ENCODE assay signal across 12 mouse cellular contexts in genomic region chr5:151174485-151175460, GRCm38 (mm10). TPM values are rescaled to one million over a fixed set of nuclear protein-coding genes. Genes with fewer than 3 reads are reported as not detected.
DNase-seq lines count a peak whose midpoint lies in the region; ATAC-seq and TF ChIP-seq lines count a peak whose summit lies in the region.
"Had no signal": no experiment of that assay in that cellular context is flagged by ENCODE, and none has a peak within 500 bp of the region (broad histone marks: within the 10 kb centered on the region; RNA-seq: fewer than 3 reads in every experiment).

No protein-coding gene starts in this region.

- no peak overlapping the region for H3K4me3 ChIP-seq in heart, embryonic 11.5 days (ENCODE audit: low read depth, low read length)
- no peak overlapping the region for H3K4me3 ChIP-seq in midbrain, postnatal 0 days (ENCODE audit: low read depth, low read length)
- H3K4me3 ChIP-seq in midbrain, embryonic 15.5 days: no peak overlapping the region
- no peak overlapping the region for H3K4me3 ChIP-seq in stomach, postnatal 0 days (ENCODE audit: low read depth, low read length)

- no peak for ATAC-seq in heart, embryonic 11.5 days (replicated peaks; ENCODE audit: insufficient number of reproducible peaks, low FRiP score, low TSS enrichment)
- ATAC-seq in midbrain, postnatal 0 days (ENCODE audit: low FRiP score): no peak
- ATAC-seq in midbrain, embryonic 15.5 days (replicated peaks): no peak
- no peak for ATAC-seq in stomach, postnatal 0 days (ENCODE audit: low FRiP score, low TSS enrichment)

- TF ChIP-seq EP300 in stomach, postnatal 0 days (optimal IDR thresholded peaks at IDR 0.05): no peak

- WGBS in heart, embryonic 11.5 days (ENCODE audit: insufficient replicate concordance): 61% methylated on average over 7 of the region's 7 CpGs
- 62% methylated on average over 7 of the region's 7 CpGs for WGBS in midbrain, postnatal 0 days
- 69% methylated on average over 7 of the region's 7 CpGs for WGBS in midbrain, embryonic 15.5 days
- 51% methylated on average over 7 of the region's 7 CpGs for WGBS in stomach, postnatal 0 days

- no peaks in the 10 kb centered on the region for H3K4me1 ChIP-seq in heart, embryonic 11.5 days (ENCODE audit: control insufficient read depth, insufficient read depth, low read length)
- no peaks in the 10 kb centered on the region for H3K4me1 ChIP-seq in midbrain, postnatal 0 days (ENCODE audit: insufficient read depth, low read length)
- no peaks in the 10 kb centered on the region for H3K4me1 ChIP-seq in midbrain, embryonic 15.5 days
- H3K4me1 ChIP-seq in stomach, postnatal 0 days (replicated peaks; ENCODE audit: control insufficient read depth, insufficient read depth): no peaks in the 10 kb centered on the region; the same call in 1 of the 2 replicates

- no peak for TF ChIP-seq CTCF in midbrain, postnatal 0 days (IDR thresholded peaks at IDR 0.05)
- no peak for TF ChIP-seq CTCF in stomach, postnatal 0 days (IDR thresholded peaks at IDR 0.05; ENCODE audit: low read depth)

- H3K27me3 ChIP-seq in heart, embryonic 11.5 days (ENCODE audit: control insufficient read depth, insufficient read depth, low read length): no peaks in the 10 kb centered on the region
- H3K27me3 ChIP-seq in midbrain, postnatal 0 days (ENCODE audit: insufficient read depth, low read length): no peaks in the 10 kb centered on the region
- no peaks in the 10 kb centered on the region for H3K27me3 ChIP-seq in midbrain, embryonic 15.5 days (replicated peaks)
- no peaks in the 10 kb centered on the region for H3K27me3 ChIP-seq in stomach, postnatal 0 days (ENCODE audit: control insufficient read depth, insufficient read depth, low read length)

- intact Hi-C loops in heart, postnatal 36 days (cut with DNase I): no loop called here

- no peak overlapping the region for H3K4me2 ChIP-seq in heart, embryonic 11.5 days
- H3K4me2 ChIP-seq in midbrain, postnatal 0 days (ENCODE audit: low read depth, low read length, poor library complexity, severe bottlenecking): no peak overlapping the region
- H3K4me2 ChIP-seq in midbrain, embryonic 15.5 days: no peak overlapping the region
- H3K4me2 ChIP-seq in stomach, postnatal 0 days (replicated peaks; ENCODE audit: low read depth): no peak overlapping the region
- H3K4me2 ChIP-seq: midbrain, embryonic 11.5 days had no signal

- H3K9ac ChIP-seq in heart, embryonic 11.5 days (ENCODE audit: low read depth, low read length): no peak overlapping the region
- H3K9ac ChIP-seq in midbrain, postnatal 0 days (replicated peaks; ENCODE audit: low read length, poor library complexity, severe bottlenecking): no peak overlapping the region
- no peak overlapping the region for H3K9ac ChIP-seq in midbrain, embryonic 15.5 days
- H3K9ac ChIP-seq in stomach, postnatal 0 days (ENCODE audit: low read length): no peak overlapping the region; the same call in 1 of the 2 replicates

- no peaks in the 10 kb centered on the region for H3K9me3 ChIP-seq in heart, embryonic 11.5 days (replicated peaks; ENCODE audit: control insufficient read depth, low read length)
- no peaks in the 10 kb centered on the region for H3K9me3 ChIP-seq in midbrain, postnatal 0 days (ENCODE audit: low read length)
- no peaks in the 10 kb centered on the region for H3K9me3 ChIP-seq in midbrain, embryonic 15.5 days
- H3K9me3 ChIP-seq in stomach, postnatal 0 days (ENCODE audit: control insufficient read depth, low read length): no peaks in the 10 kb centered on the region

- H3K36me3 ChIP-seq in heart, embryonic 11.5 days (ENCODE audit: control insufficient read depth, insufficient read depth, low read length): no peaks in the 10 kb centered on the region
- H3K36me3 ChIP-seq in midbrain, postnatal 0 days (ENCODE audit: insufficient read depth, low read length): no peaks in the 10 kb centered on the region
- no peaks in the 10 kb centered on the region for H3K36me3 ChIP-seq in midbrain, embryonic 15.5 days (replicated peaks)
- H3K36me3 ChIP-seq in stomach, postnatal 0 days (ENCODE audit: control insufficient read depth, insufficient read depth, low read length): no peaks in the 10 kb centered on the region

- H3K27ac ChIP-seq in heart, embryonic 11.5 days (ENCODE audit: low read depth, low read length): no peak overlapping the region
- H3K27ac ChIP-seq in midbrain, postnatal 0 days (ENCODE audit: low read depth, low read length): 0 out of 2 replicates have a peak overlapping the region, but pooled peaks have one; percentile 12
- no peak overlapping the region for H3K27ac ChIP-seq in midbrain, embryonic 15.5 days
- H3K27ac ChIP-seq in stomach, postnatal 0 days (replicated peaks): peak overlapping the region; percentile 71

- DNase-seq in heart, adult 11 months: peak; percentile 96
- DNase-seq in midbrain, postnatal 0 days (ENCODE audit: low spot score): no peak
- peak; percentile 41 to 50 for DNase-seq in heart, postnatal 36 days
- DNase-seq in stomach, postnatal 0 days (ENCODE audit: low spot score): no peak
- DNase-seq in natural killer cell, adult 2 months (ENCODE audit: low spot score in 2 of 2): no peak
- no peak for DNase-seq in frontal cortex, postnatal 25 days (ENCODE audit: low spot score in 2 of 2)
- DNase-seq: adrenal gland, postnatal 14 days; B cell, adult 2 months; cerebellum, adult 9-10 months had no signal

RNA-seq across cellular contexts. Expression of gene Stard13, which starts 58.9 kb away (rescaled TPM):
- polyA plus RNA-seq in heart, embryonic 11.5 days (2014; fragmentation: Nextera tagmentation; extraction: Ambion mirVana): 1.4 and 3.0 TPM in 2 replicates
- total RNA-seq in midbrain, postnatal 0 days (2014; rRNA removed): 10.5 and 27.2 TPM in 2 replicates
- 2.1 and 2.4 TPM in 2 replicates for polyA plus RNA-seq in midbrain, postnatal 0 days (2015; fragmentation: Nextera tagmentation; extraction: Ambion mirVana)
- 3.5 and 4.0 TPM in 2 replicates for polyA plus RNA-seq in midbrain, embryonic 15.5 days (2015; fragmentation: Nextera tagmentation; extraction: Ambion mirVana)
- total RNA-seq in heart, postnatal 36 days (2021): 10 to 100 TPM; 24.1 to 25.0 TPM
- 4.9 and 6.1 TPM in 2 replicates for polyA plus RNA-seq in stomach, postnatal 0 days (2015; fragmentation: Nextera tagmentation; extraction: Ambion mirVana)

Comparison
In these comparisons a context has a peak if more than half of its experiments do, and no peak if none do; other contexts are left out.
1. H3K27ac ChIP-seq: peak in midbrain, postnatal 0 days (single experiment) and stomach, postnatal 0 days (single experiment); none in heart, embryonic 11.5 days (single experiment) and midbrain, embryonic 15.5 days (single experiment).
2. DNase-seq: peak in heart, adult 11 months (single experiment) and heart, postnatal 36 days (2 of 2); none in midbrain, postnatal 0 days (single experiment), stomach, postnatal 0 days (single experiment), natural killer cell, adult 2 months (0 of 2) and frontal cortex, postnatal 25 days (0 of 2).